Mouse (Mus musculus) B cell, adult 2 months (primary cell): ENCODE measurements around the gene Pck1.

ENCODE experiments used
- DNase-seq, 2 experiments: peaks; one replicate each; pipeline ENCODE4 v3.0.0; 2022

Pck1 gene

GRCm38 (mm10) chr2:173174569-173174968 is 21.7 kb downstream of the Pck1 start:
- DNase-seq: no peak

GRCm38 (mm10) chr2:173175703-173176102 is 22.9 kb downstream of the Pck1 start:
- DNase-seq: peak in 1 of 2 experiments; percentile 6

- no peak for DNase-seq
Observed at GRCm38 (mm10) chr2:173177481-173177880, 24.6 kb downstream of the Pck1 start.

- DNase-seq: no peak
Observed at GRCm38 (mm10) chr2:173177951-173178350, 25.1 kb downstream of the Pck1 start.

- DNase-seq: no peak
Observed at GRCm38 (mm10) chr2:173179046-173179445, 26.2 kb downstream of the Pck1 start.

GRCm38 (mm10) chr2:173180026-173180425 is 27.2 kb downstream of the Pck1 start:
- no peak for DNase-seq

- DNase-seq: no peak
Observed at GRCm38 (mm10) chr2:173180721-173181388, 28.0 kb downstream of the Pck1 start.

GRCm38 (mm10) chr2:173181486-173181885 is 28.6 kb downstream of the Pck1 start:
- DNase-seq: no peak

- DNase-seq: no peak
Observed at GRCm38 (mm10) chr2:173181901-173182300, 29.1 kb downstream of the Pck1 start.

GRCm38 (mm10) chr2:173182796-173183195 is 29.9 kb downstream of the Pck1 start:
- DNase-seq: no peak

- no peak for DNase-seq
Observed at GRCm38 (mm10) chr2:173183311-173183710, 30.5 kb downstream of the Pck1 start.

GRCm38 (mm10) chr2:173183836-173184460 is 31.1 kb downstream of the Pck1 start:
- DNase-seq: peak; percentile 64 to 70

- no peak for DNase-seq
Observed at GRCm38 (mm10) chr2:173184475-173185080, 31.7 kb downstream of the Pck1 start.

- DNase-seq: no peak
Observed at GRCm38 (mm10) chr2:173185282-173185681, 32.4 kb downstream of the Pck1 start.

GRCm38 (mm10) chr2:173186047-173186943 is 33.4 kb downstream of the Pck1 start:
- peak; percentile 85 to 88 for DNase-seq

GRCm38 (mm10) chr2:173187182-173187855 is 34.5 kb downstream of the Pck1 start:
- DNase-seq: no peak

- no peak for DNase-seq
Observed at GRCm38 (mm10) chr2:173194796-173195195, 41.9 kb downstream of the Pck1 start.

GRCm38 (mm10) chr2:173202924-173203689 is 50.3 kb downstream of the Pck1 start:
- DNase-seq: no peak

- no peak for DNase-seq
Observed at GRCm38 (mm10) chr2:173203726-173204125, 50.9 kb downstream of the Pck1 start.

- DNase-seq: no peak
Observed at GRCm38 (mm10) chr2:173204671-173205070, 51.8 kb downstream of the Pck1 start.

GRCm38 (mm10) chr2:173205563-173206099 is 52.8 kb downstream of the Pck1 start:
- DNase-seq: no peak
